Mouse (Mus musculus) E14TG2a.4 (cell line): Measurements from ENCODE around the gene Taar7f.
A peak's percentile ranks its signal among the peaks of the same experiment; 100 is the strongest.

Experiments used
- H3K27me3 ChIP-seq: 2 replicates; pipeline ENCODE4 v1.6.1; 2014; ENCODE audit warnings: low read length, control low read depth; ENCODE audit not compliant: insufficient read depth
- H3K36me3 ChIP-seq: 2 replicates; pipeline ENCODE4 v1.6.1; 2014; ENCODE audit warnings: low read length, control low read depth; ENCODE audit not compliant: insufficient read depth
- H3K4me1 ChIP-seq: replicated peaks from 2 replicates; pipeline ENCODE4 v1.6.1; 2014; ENCODE audit warnings: low read depth, low read length, control low read depth
- H3K4me3 ChIP-seq: replicated peaks from 2 replicates; pipeline ENCODE4 v1.5.1; 2014; ENCODE audit warnings: mild to moderate bottlenecking, low read length
- H3K9me3 ChIP-seq: 2 replicates; pipeline ENCODE4 v1.6.1; 2014; ENCODE audit warnings: low read length, control low read depth
- CTCF ChIP-seq: conservative IDR thresholded peaks from 2 replicates; pipeline ENCODE4 v1.5.1; 2014; ENCODE audit warnings: low read length
- NANOG ChIP-seq: IDR thresholded peaks from 2 replicates; pipeline ENCODE4 v1.6.1; 2014; ENCODE audit warnings: borderline replicate concordance, low read length, mixed read lengths
- POU5F1 ChIP-seq: IDR thresholded peaks from 2 replicates; pipeline ENCODE4 v1.6.1; 2014; ENCODE audit warnings: low read length, borderline replicate concordance

Gene Taar7f

DNA sequence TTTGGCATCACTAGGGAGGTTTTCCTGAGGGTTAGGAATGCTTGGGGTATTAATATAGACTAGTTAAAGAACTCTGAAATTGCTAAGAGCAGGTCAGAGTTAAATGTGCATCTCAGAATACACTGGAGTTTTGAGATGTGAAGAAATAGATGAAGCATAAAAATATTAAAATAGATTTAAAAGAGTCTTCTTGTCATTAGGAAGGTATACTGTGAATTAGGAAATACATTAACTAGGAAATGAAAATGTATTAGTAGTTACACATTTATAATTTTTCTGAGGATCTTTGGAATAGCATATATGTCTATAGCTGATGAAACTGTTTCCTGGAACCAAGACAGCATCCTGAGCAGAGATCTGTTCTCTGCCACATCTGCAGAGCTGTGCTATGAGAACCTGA, at the start of gene Taar7f:
Gene Taar7f (plus strand): TSS at position 301 of the 400 bp plus-strand sequence.
- no peaks in the 10 kb centered on the region for H3K4me1 ChIP-seq
- H3K4me3 ChIP-seq: no peak within 1 kb of the TSS
- no peaks in the 10 kb centered on the region for H3K27me3 ChIP-seq
- H3K9me3 ChIP-seq: no peaks in the 10 kb centered on the region
- TF ChIP-seq CTCF (no peak), POU5F1 (no peak)
- no peaks in the 10 kb centered on the region for H3K36me3 ChIP-seq

GRCm38 (mm10) chr10:23999639-24000038, 49.7 kb upstream of the Taar7f start, which contains the start of gene Taar7b:
Taar7b (plus strand) TSS chr10:23999939.
- Histone ChIP-seq H3K27me3 (no peaks in the 10 kb centered on the region), H3K4me1 (no peaks in the 10 kb centered on the region), H3K4me3 (no peak within 1 kb of the TSS), H3K9me3 (no peaks in the 10 kb centered on the region), H3K36me3 (no peaks in the 10 kb centered on the region)
- no peak for TF ChIP-seq CTCF

- TF ChIP-seq NANOG (no peak), CTCF (no peak), POU5F1 (no peak)
- H3K27me3 ChIP-seq: no peaks in the 10 kb centered on the region
- no peaks in the 10 kb centered on the region for H3K36me3 ChIP-seq
- H3K9me3 ChIP-seq: peaks cover 9% of the 10 kb centered on the region; the same call in 1 of the 2 replicates
- no peak overlapping the region for H3K4me3 ChIP-seq
- H3K4me1 ChIP-seq: no peaks in the 10 kb centered on the region
Observed at GRCm38 (mm10) chr10:24006442-24006841, 42.9 kb upstream of the Taar7f start.

GRCm38 (mm10) chr10:24007034-24007433, 42.3 kb upstream of the Taar7f start:
- H3K36me3 ChIP-seq: no peaks in the 10 kb centered on the region
- peaks cover 9% of the 10 kb centered on the region; the same call in 1 of the 2 replicates for H3K9me3 ChIP-seq
- H3K4me3 ChIP-seq: no peak overlapping the region
- no peaks in the 10 kb centered on the region for H3K27me3 ChIP-seq
- TF ChIP-seq CTCF (no peak), POU5F1 (no peak), NANOG (peak; percentile 44; the same call in 1 of the 2 replicates)
- no peaks in the 10 kb centered on the region for H3K4me1 ChIP-seq

- Histone ChIP-seq H3K4me1 (no peaks in the 10 kb centered on the region), H3K27me3 (no peaks in the 10 kb centered on the region), H3K9me3 (peaks cover 9% of the 10 kb centered on the region; the same call in 1 of the 2 replicates), H3K36me3 (no peaks in the 10 kb centered on the region), H3K4me3 (no peak overlapping the region)
- no peak for TF ChIP-seq CTCF
Observed at GRCm38 (mm10) chr10:24008143-24008542, 41.2 kb upstream of the Taar7f start.

- Histone ChIP-seq H3K27me3 (no peaks in the 10 kb centered on the region), H3K4me3 (no peak within 1 kb of the TSS), H3K9me3 (peaks cover 26% of the 10 kb centered on the region), H3K36me3 (no peaks in the 10 kb centered on the region), H3K4me1 (no peaks in the 10 kb centered on the region)
- TF ChIP-seq CTCF: no peak
- TF ChIP-seq NANOG: no peak
- no peak for TF ChIP-seq POU5F1
Observed at GRCm38 (mm10) chr10:24026922-24027321, 22.4 kb upstream of the Taar7f start, which contains the start of gene Taar7d. Taar7d (plus strand) TSS chr10:24027222.

GRCm38 (mm10) chr10:24031347-24031746, 18.0 kb upstream of the Taar7f start:
- TF ChIP-seq POU5F1: no peak
- TF ChIP-seq NANOG: no peak
- no peak for TF ChIP-seq CTCF
- H3K9me3 ChIP-seq: no peaks in the 10 kb centered on the region
- no peaks in the 10 kb centered on the region for H3K27me3 ChIP-seq
- no peaks in the 10 kb centered on the region for H3K4me1 ChIP-seq
- no peaks in the 10 kb centered on the region for H3K36me3 ChIP-seq
- no peak overlapping the region for H3K4me3 ChIP-seq

- no peak for TF ChIP-seq NANOG
- no peak for TF ChIP-seq POU5F1
- no peak for TF ChIP-seq CTCF
- Histone ChIP-seq H3K4me1 (no peaks in the 10 kb centered on the region), H3K9me3 (no peaks in the 10 kb centered on the region), H3K27me3 (no peaks in the 10 kb centered on the region), H3K36me3 (no peaks in the 10 kb centered on the region), H3K4me3 (no peak within 1 kb of the TSS)
Observed at GRCm38 (mm10) chr10:24037314-24037713, 12.0 kb upstream of the Taar7f start, which contains the start of gene Taar7e. Taar7e (plus strand) TSS chr10:24037614.

- no peaks in the 10 kb centered on the region for H3K9me3 ChIP-seq
- no peaks in the 10 kb centered on the region for H3K36me3 ChIP-seq
- no peak overlapping the region for H3K4me3 ChIP-seq
- no peaks in the 10 kb centered on the region for H3K27me3 ChIP-seq
- H3K4me1 ChIP-seq: no peaks in the 10 kb centered on the region; the same call in 1 of the 2 replicates
- TF ChIP-seq CTCF: no peak
- TF ChIP-seq NANOG: no peak
- no peak for TF ChIP-seq POU5F1
Observed at GRCm38 (mm10) chr10:24040120-24040869, 9.0 kb upstream of the Taar7f start.
